Mouse (Mus musculus): ENCODE data around the gene Cchcr1.

- TF ChIP-seq POLR2AphosphoS5 (IDR thresholded peaks at IDR 0.05; ENCODE audit: insufficient replicate concordance, low read depth, low read length): no peak
- no peak for TF ChIP-seq CTCF (IDR thresholded peaks at IDR 0.05; ENCODE audit: low read depth, low read length)
- TF ChIP-seq GATA1 (IDR thresholded peaks at IDR 0.05; ENCODE audit: borderline replicate concordance, low read length): no peak
- no peak for TF ChIP-seq TAL1 (conservative IDR thresholded peaks at IDR 0.05; ENCODE audit: low read depth, low read length)
Measured at GRCm38 (mm10) chr17:35488041-35488440, 28.9 kb upstream of the Cchcr1 start.
